Mouse (Mus musculus): ENCODE measurements around the gene Cobll1.

GRCm38 (mm10) chr2:65083411-65083810, 155.8 kb downstream of the Cobll1 start:
- TF ChIP-seq CTCF (IDR thresholded peaks at IDR 0.05; ENCODE audit: low read depth, low read length) (no peak), POLR2A (IDR thresholded peaks at IDR 0.05; ENCODE audit: extremely low read depth, insufficient read depth, low read length) (no peak)

Measured in liver, adult 2 months (tissue).